Mouse (Mus musculus) embryo, embryonic 10 days (tissue): ENCODE results near the gene Dynlrb1.

Experiments
- DNase-seq: peaks from one replicate; pipeline ENCODE4 v3.0.0-alpha.2; 2015; ENCODE audit warnings: low spot score

The Dynlrb1 gene

DNA sequence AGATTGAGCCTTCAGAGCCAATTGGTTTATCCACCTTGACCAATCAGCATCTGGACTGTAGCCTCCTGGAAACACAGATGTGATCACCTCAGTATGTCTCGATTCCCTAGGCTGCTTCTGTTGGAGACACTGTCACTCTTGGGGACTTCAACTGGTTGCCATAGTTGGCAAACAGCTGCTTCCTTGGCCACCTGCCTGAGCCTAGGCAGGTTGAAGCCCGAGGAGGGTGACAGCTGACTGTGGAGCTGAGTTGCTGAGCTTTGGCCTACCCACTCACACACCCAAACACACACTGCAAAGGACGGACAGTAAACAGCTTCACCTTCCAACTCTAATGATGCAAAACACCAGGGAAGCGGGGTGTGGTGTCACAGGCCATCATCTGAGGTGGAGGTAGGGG lies 47.5 kb downstream of the Dynlrb1 start:
- no peak for DNase-seq

DNA sequence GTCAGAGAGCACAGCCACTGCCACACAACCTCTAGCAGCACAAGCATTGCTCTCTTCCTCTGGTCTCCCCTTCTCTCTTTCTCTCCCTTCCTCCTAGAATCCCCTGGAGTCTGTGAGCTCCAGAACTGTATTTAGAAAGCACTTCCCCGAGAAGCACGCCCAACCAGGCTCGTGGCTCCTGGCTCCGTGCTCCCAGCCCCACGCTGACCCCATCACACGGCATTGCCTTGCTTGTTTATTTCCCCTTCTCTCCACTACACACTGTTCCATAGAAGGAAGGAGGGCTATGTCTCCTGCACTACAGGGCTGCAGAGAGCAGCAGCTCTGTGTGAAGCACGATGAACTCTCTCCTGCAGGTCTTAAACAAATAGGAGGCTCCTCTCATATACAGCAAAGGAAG lies 48.3 kb downstream of the Dynlrb1 start:
- DNase-seq: no peak

DNA sequence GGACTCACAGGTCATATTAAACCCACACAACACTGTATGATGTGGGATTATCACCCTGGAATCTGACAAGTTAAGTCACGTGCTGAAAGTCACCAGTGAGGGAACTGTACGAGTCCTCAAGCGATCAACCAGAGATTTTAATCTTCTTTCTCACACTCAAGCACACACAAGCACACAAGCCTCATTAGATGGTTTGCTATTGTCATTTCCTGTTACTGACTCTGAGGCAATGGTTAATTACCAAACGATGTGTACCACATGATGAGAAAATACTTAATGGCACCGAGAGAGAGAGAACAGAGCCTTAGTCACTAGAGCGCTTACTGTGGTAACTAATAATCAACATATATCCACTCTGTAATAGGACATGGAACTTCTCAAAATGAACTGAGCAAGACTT lies 49.4 kb downstream of the Dynlrb1 start:
- no peak for DNase-seq

DNA sequence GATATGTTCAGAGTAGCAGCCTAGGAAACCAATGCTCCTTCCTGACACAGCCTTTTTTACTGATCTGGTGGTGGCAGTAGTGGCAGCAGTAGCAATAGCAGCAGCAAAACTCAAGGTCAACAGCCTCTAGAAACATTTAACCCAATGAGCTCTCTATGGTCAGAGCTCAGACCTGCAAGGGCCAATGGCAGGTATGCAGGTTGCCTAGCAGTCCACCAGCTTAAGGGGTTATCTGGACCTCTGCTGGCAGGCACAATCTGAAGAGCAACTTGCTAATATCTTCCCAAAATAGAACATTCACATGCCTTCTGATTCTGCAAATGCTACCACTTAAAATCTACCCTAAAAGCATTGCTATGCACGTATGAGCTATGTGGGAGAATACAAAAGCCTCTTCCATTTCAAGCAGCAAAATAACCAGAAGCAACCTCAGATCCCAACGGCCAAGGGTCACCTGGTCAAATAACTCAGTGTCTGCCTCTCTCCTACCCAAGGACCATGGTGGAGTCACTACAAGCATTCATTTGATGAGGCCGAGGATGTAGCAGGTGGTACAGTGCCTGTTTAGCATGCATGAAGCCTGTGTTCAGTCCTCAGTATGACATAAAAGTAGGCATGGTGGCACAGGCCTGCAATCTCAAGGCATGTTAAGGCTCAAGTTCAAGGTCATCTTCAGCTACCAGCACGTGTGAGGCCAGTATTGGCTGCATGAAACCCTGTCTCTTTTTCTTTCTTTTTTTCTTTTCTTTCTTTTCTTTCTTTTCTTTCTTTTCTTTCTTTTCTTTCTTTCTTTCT lies 51.3 kb downstream of the Dynlrb1 start:
- no peak for DNase-seq

DNA sequence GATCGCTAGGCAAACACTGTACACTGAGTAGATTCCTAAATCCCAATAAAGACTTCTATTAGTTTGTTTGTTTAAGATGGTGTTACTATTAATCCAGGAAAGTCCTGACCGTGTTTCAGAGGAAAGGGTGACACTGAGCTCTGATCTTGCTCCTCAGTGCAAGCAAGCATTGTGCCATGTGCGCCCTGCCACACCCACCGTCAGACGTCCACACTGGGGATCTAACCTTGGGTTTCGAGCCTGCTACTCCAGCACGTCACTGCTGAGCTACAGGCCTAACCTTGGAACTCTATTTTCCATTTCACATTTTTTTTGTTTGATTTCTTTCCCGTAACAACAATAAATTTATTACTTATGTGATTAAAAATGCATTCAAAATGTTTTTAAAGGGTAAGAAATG lies 53.7 kb downstream of the Dynlrb1 start:
- no peak for DNase-seq

DNA sequence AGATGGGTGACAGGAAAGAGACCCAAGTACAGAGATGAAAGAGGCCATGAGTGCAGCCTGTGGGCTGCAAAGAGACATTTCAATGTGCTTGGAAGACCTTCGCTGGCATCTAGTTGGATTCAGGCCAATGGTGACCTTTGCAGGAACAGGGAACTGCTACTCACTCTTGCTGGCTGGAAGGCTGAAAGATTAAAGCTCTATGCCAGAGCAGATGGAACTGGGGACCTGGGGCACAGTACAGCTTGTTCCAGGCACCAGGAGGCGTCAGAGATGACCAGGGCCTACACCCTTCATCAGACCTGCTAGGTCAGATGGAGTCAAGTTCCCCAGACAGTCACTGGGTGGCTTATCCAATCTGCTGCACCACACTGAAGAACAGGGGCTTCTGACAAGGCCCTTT lies 57.0 kb downstream of the Dynlrb1 start:
- no peak for DNase-seq

DNA sequence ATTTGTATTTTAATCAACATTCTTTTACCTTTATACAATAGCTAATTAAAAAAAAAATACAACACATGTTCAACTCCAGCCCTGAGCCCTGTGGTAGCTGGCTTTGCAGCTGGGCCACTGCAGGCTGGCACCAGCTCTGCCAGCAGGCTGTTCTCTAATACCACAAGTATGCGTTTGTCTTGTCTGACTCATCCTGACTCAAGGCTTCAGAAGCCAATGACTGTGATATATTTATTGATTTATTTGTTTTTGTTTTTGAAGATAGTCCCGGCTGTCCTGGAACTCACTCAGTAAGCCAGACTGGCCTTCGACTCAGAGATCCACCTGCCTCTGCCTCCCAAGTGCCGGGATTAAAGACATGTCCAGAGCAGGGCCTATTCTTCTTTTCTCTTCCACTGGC lies 57.6 kb downstream of the Dynlrb1 start:
- no peak for DNase-seq

DNA sequence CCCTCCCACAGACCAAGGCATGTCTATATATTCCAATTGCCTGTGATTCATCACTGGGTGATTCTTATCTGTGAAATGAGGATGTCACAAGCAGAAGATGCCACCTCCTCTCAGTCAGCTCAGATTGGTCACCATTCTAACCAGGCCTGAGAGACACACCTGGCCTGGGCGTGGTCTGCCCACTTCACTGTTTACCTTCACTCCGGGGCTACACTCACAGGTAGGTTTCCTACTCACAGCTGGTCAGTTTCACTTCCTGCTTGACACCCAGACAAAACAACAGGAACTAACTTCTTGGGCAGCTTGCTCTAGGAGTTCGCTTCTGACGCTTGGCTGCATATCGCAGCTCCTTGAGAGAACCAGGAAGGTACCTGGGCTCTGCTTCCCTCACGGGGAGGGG lies 59.1 kb downstream of the Dynlrb1 start:
- DNase-seq: no peak

DNA sequence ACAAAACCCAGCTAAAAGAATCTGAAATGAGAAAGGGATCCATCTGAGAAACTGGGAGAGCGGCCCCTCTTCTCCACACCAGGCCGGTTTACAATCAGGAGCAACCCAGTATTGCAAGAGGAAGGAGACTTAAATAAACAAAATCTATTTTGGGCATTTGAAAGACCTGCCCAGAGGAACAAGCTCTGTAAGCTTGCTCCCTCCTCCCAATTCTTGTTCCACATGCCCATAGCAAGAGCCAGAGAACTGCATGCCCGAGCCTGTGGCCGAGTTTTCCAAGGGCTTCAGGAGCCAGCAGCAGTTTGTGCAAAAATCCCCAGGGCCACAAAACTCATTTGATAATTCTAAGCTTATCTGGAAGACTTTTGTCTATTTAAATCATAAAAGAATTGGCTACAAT lies 63.2 kb downstream of the Dynlrb1 start:
- no peak for DNase-seq
